In the genomic region with DNA sequence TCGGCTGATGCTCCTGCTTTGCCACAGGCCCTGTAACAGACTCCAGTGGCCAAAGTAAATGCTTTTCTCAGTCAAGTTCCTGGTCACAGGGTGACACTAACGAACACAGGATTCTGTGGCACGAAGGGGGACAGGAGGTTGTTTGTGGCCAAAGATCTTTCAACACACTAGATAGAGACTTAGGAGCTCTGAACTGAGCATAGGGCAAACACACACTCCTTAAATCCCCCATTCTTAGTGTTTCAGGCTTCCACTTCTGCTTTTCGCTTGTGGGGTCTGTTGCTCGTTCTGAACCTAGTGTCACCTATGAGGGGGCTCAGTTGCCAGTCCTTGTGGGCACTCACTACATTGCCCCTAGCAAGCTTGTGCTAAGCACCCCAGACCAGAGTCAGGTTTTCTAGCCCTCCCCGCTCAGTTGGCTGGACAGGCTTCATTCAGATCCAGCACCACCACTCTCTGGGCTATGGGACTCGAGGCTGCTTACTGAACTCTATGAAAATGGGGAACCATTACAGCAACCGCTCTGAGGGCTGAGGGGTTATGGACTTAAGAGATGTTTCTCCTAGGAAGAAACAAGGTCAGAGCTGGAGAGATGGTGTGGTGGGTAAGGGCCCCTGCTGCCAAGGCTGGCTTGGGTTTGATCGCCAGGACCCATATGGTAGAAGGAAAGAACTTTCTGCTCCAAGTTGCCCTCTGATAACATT, we compare ENCODE assay signal across 9 mouse cellular contexts. TPM values are rescaled to one million over a fixed set of nuclear protein-coding genes. Genes with fewer than 3 reads are reported as not detected.
DNase-seq lines count a peak whose midpoint lies in the region; ATAC-seq and TF ChIP-seq lines count a peak whose summit lies in the region.
"Had no signal": no experiment of that assay in that cellular context is flagged by ENCODE, and none has a peak within 500 bp of the region (broad histone marks: within the 10 kb centered on the region; RNA-seq: fewer than 3 reads in every experiment).

No protein-coding gene starts in this region.

- no peak overlapping the region for H3K4me2 ChIP-seq in forebrain, embryonic 16.5 days (ENCODE audit: low read length)
- H3K4me2 ChIP-seq in lung, embryonic 14.5 days = peak overlapping the region; percentile 61

- H3K4me1 ChIP-seq in forebrain, embryonic 10.5 days = peaks cover 58% of the 10 kb centered on the region
- H3K4me1 ChIP-seq in forebrain, embryonic 16.5 days (replicated peaks; ENCODE audit: control insufficient read depth, insufficient read depth, low read length) = peaks cover 34% of the 10 kb centered on the region
- H3K4me1 ChIP-seq in lung, embryonic 14.5 days (ENCODE audit: insufficient read depth) = peaks cover 37% of the 10 kb centered on the region

- no peak overlapping the region for H3K4me3 ChIP-seq in forebrain, embryonic 10.5 days
- no peak overlapping the region for H3K4me3 ChIP-seq in forebrain, embryonic 16.5 days (replicated peaks; ENCODE audit: low read length)
- no peak overlapping the region for H3K4me3 ChIP-seq in lung, embryonic 14.5 days (ENCODE audit: low read depth, low read length)

- 89% methylated on average over 9 of the region's 9 CpGs for WGBS in forebrain, embryonic 10.5 days
- WGBS in forebrain, embryonic 16.5 days = 86% methylated on average over 9 of the region's 9 CpGs
- WGBS in lung, embryonic 14.5 days = 83% methylated on average over 9 of the region's 9 CpGs

- DNase-seq in forebrain, embryonic 10.5 days (ENCODE audit: extremely low spot score, low spot score) = no peak
- DNase-seq in lung, embryonic 14.5 days = no peak
- no peak for DNase-seq in lung, postnatal 36 days
- DNase-seq in urinary bladder, adult 2 months (ENCODE audit: low spot score) = no peak
- DNase-seq in left cerebral cortex, adult 9 months (ENCODE audit: low spot score in 2 of 2) = no peak
- DNase-seq: kidney, adult 9 months had no signal

- TF ChIP-seq CTCF in lung, embryonic 14.5 days (IDR thresholded peaks at IDR 0.05; ENCODE audit: low read depth) = no peak

- H3K27ac ChIP-seq in forebrain, embryonic 10.5 days = 0 out of 2 replicates have a peak overlapping the region, but pooled peaks have one; percentile 53
- no peak overlapping the region for H3K27ac ChIP-seq in forebrain, embryonic 16.5 days (ENCODE audit: low read length)
- H3K27ac ChIP-seq in lung, embryonic 14.5 days (ENCODE audit: low read depth) = peak overlapping the region; percentile 86

- H3K27me3 ChIP-seq in forebrain, embryonic 10.5 days (ENCODE audit: poor library complexity, severe bottlenecking) = no peaks in the 10 kb centered on the region
- H3K27me3 ChIP-seq in forebrain, embryonic 16.5 days (replicated peaks; ENCODE audit: control insufficient read depth, insufficient read depth, low read length) = no peaks in the 10 kb centered on the region
- H3K27me3 ChIP-seq in lung, embryonic 14.5 days (ENCODE audit: insufficient read depth, low read length) = no peaks in the 10 kb centered on the region

- H3K9me3 ChIP-seq in forebrain, embryonic 10.5 days = no peaks in the 10 kb centered on the region
- H3K9me3 ChIP-seq in forebrain, embryonic 16.5 days (ENCODE audit: control insufficient read depth, low read length) = no peaks in the 10 kb centered on the region
- H3K9me3 ChIP-seq in lung, embryonic 14.5 days (ENCODE audit: low read depth, low read length) = no peaks in the 10 kb centered on the region

- no peak overlapping the region for H3K9ac ChIP-seq in forebrain, embryonic 16.5 days (replicated peaks; ENCODE audit: low read depth, low read length)
- no peak overlapping the region for H3K9ac ChIP-seq in lung, embryonic 14.5 days

- H3K36me3 ChIP-seq in forebrain, embryonic 10.5 days (replicated peaks) = peaks cover 36% of the 10 kb centered on the region
- no peaks in the 10 kb centered on the region for H3K36me3 ChIP-seq in forebrain, embryonic 16.5 days (ENCODE audit: control insufficient read depth, insufficient read depth)
- H3K36me3 ChIP-seq in lung, embryonic 14.5 days (ENCODE audit: insufficient read depth) = no peaks in the 10 kb centered on the region

- ATAC-seq in forebrain, embryonic 16.5 days = no peak
- no peak for ATAC-seq in lung, embryonic 14.5 days (ENCODE audit: insufficient read depth)
- ATAC-seq in hematopoietic stem cell, adult 5-6 weeks (replicated peaks in 1 of 2; ENCODE audit: insufficient read depth in 1 of 2, low FRiP score in 2 of 2, low TSS enrichment in 1 of 2, low read depth in 1 of 2, poor library complexity in 2 of 2, severe bottlenecking in 2 of 2) = peak; percentile 52 to 60
- ATAC-seq in monocyte, adult 5-6 weeks (replicated peaks; ENCODE audit: insufficient number of reproducible peaks, low FRiP score, low TSS enrichment, poor library complexity, severe bottlenecking) = 0 out of 2 replicates have a peak, but pooled peaks have one; percentile 11

RNA-seq across cellular contexts. Expression of a gene that starts 16.6 kb away (rescaled TPM):
- 135 TPM in 2 replicates for polyA plus RNA-seq in forebrain, embryonic 10.5 days (2016; fragmentation: Nextera tagmentation; extraction: Ambion mirVana)
- polyA plus RNA-seq in forebrain, embryonic 16.5 days (2015; fragmentation: Nextera tagmentation; extraction: Ambion mirVana) = 62.7 and 70.3 TPM in 2 replicates
- polyA plus RNA-seq in lung, embryonic 14.5 days (2014; fragmentation: Nextera tagmentation; extraction: Ambion mirVana) = 98.3 and 98.8 TPM in 2 replicates
- total RNA-seq in hematopoietic stem cell, adult 5-6 weeks (2017) = 145 and 161 TPM in 2 replicates
- 12.9 to 32.1 TPM (median 23.7 TPM) in 3 replicates for total RNA-seq in monocyte, adult 5-6 weeks (2017)
- 12.0 and 19.0 TPM in 2 replicates for polyA plus RNA-seq in urinary bladder, adult 2 months (2012; rRNA removed)

RNA-seq across cellular contexts. Expression of a gene that starts 39.7 kb away (rescaled TPM):
- 73.4 and 77.1 TPM in 2 replicates for polyA plus RNA-seq in forebrain, embryonic 10.5 days (2016; fragmentation: Nextera tagmentation; extraction: Ambion mirVana)
- 74.3 and 79.7 TPM in 2 replicates for polyA plus RNA-seq in forebrain, embryonic 16.5 days (2015; fragmentation: Nextera tagmentation; extraction: Ambion mirVana)
- polyA plus RNA-seq in lung, embryonic 14.5 days (2014; fragmentation: Nextera tagmentation; extraction: Ambion mirVana) = 91.5 and 93.1 TPM in 2 replicates
- 157 and 236 TPM in 2 replicates for total RNA-seq in hematopoietic stem cell, adult 5-6 weeks (2017)
- total RNA-seq in monocyte, adult 5-6 weeks (2017) = 134 to 200 TPM (median 168 TPM) in 3 replicates
- polyA plus RNA-seq in urinary bladder, adult 2 months (2012; rRNA removed) = 120 and 134 TPM in 2 replicates

Comparison
In these comparisons a context has a peak if more than half of its experiments do, and no peak if none do; other contexts are left out.
1. ATAC-seq: peak in hematopoietic stem cell, adult 5-6 weeks (2 of 2) and monocyte, adult 5-6 weeks (single experiment); none in forebrain, embryonic 16.5 days (single experiment) and lung, embryonic 14.5 days (single experiment).